In the genomic region with DNA sequence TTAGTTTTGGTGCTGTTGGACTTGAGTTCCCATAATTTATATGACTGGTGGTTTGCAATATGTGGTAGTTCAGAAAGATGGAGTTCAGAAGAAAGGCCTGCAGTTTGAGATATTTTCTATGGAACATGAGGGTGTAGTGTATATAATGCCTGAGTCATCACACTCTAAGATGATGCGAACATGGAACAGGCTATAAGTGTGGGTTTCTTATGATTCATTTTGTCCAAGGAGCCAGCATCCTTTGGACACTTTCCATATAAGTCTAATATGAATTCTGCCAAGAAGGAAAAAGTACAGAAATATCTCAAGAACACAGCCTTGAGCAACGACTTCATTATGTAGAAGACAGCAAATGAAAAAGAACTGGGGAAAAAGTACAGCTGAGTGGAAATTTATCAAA, we compare ENCODE assay signal across 21 mouse cellular contexts.
A peak's percentile ranks its signal among the peaks of the same experiment; 100 is the strongest.
DNase-seq lines count a peak whose midpoint lies in the region; ATAC-seq and TF ChIP-seq lines count a peak whose summit lies in the region.
"Had no signal": no experiment of that assay in that cellular context is flagged by ENCODE, and none has a peak within 500 bp of the region (broad histone marks: within the 10 kb centered on the region; RNA-seq: fewer than 3 reads in every experiment).

No protein-coding gene starts in this region.

- no peak for DNase-seq in frontal cortex, postnatal 14 days (ENCODE audit: low spot score in 2 of 2)
- DNase-seq in right cerebral cortex, adult 18-20 months, result peak; percentile 33
- DNase-seq in right cerebral cortex, postnatal 10 days (ENCODE audit: low spot score in 2 of 2), result no peak
- peak; percentile 28 for DNase-seq in fibroblast of lung, adult 2 months (ENCODE audit: low read depth)
- DNase-seq in gastrocnemius, postnatal 14 days, result no peak
- no peak for DNase-seq in kidney, postnatal 36 days
- no peak for DNase-seq in liver, postnatal 0 days
- DNase-seq: adrenal gland, adult 8-10 months; adrenal gland, postnatal 36 days; cerebellum, adult 11 months; cerebellum, adult 8-10 months; cerebellum, postnatal 14 days; gastrocnemius, postnatal 10 days; heart, adult 2 months; heart, postnatal 36 days had no signal

- 0 out of 2 replicates have a peak, but pooled peaks cover 2% of the 10 kb centered on the region for H3K36me3 ChIP-seq in liver, postnatal 0 days (replicated peaks; ENCODE audit: insufficient read depth, low read length)
- H3K36me3 ChIP-seq: embryonic facial prominence, embryonic 12.5 days; heart, embryonic 12.5 days; hindbrain, embryonic 15.5 days had no signal

- H3K4me1 ChIP-seq in liver, postnatal 0 days (ENCODE audit: insufficient read depth), result no peaks in the 10 kb centered on the region
- H3K4me1 ChIP-seq: embryonic facial prominence, embryonic 12.5 days; hindbrain, embryonic 15.5 days had no signal

- no peak overlapping the region for H3K9ac ChIP-seq in liver, postnatal 0 days (replicated peaks)
- H3K9ac ChIP-seq: embryonic facial prominence, embryonic 12.5 days; heart, embryonic 12.5 days; hindbrain, embryonic 15.5 days had no signal

- H3K9me3 ChIP-seq in liver, postnatal 0 days (ENCODE audit: low read length), result no peaks in the 10 kb centered on the region
- H3K9me3 ChIP-seq: embryonic facial prominence, embryonic 12.5 days; heart, embryonic 12.5 days; hindbrain, embryonic 15.5 days had no signal

- TF ChIP-seq CTCF in liver, postnatal 0 days (IDR thresholded peaks at IDR 0.05; ENCODE audit: low read depth), result no peak

- intact Hi-C loops in gastrocnemius, postnatal 14 days (cut with DNase I; ENCODE audit: low total_unique reads), result no loop called here

- H3K4me3 ChIP-seq in liver, postnatal 0 days (ENCODE audit: low read depth, low read length), result no peak overlapping the region
- H3K4me3 ChIP-seq: embryonic facial prominence, embryonic 12.5 days; heart, adult 2 months; heart, embryonic 12.5 days; hindbrain, embryonic 15.5 days had no signal

- no peak for TF ChIP-seq EP300 in liver, postnatal 0 days (IDR thresholded peaks at IDR 0.05; ENCODE audit: low read depth)

- no peak overlapping the region for H3K27ac ChIP-seq in liver, postnatal 0 days (ENCODE audit: low read depth)
- H3K27ac ChIP-seq: embryonic facial prominence, embryonic 12.5 days; hindbrain, embryonic 15.5 days had no signal

- H3K4me2 ChIP-seq in liver, postnatal 0 days (ENCODE audit: low read depth, low read length), result no peak overlapping the region
- H3K4me2 ChIP-seq: embryonic facial prominence, embryonic 12.5 days; heart, embryonic 12.5 days; hindbrain, embryonic 15.5 days had no signal

- H3K27me3 ChIP-seq in liver, postnatal 0 days (ENCODE audit: insufficient read depth, low read length), result no peaks in the 10 kb centered on the region
- H3K27me3 ChIP-seq: CH12.LX; embryonic facial prominence, embryonic 12.5 days; heart, embryonic 12.5 days; hindbrain, embryonic 15.5 days had no signal

- 73% methylated on average over 2 of the region's 2 CpGs for WGBS in liver, postnatal 0 days (ENCODE audit: insufficient replicate concordance)

- peak; percentile 97 for ATAC-seq in frontal cortex, adult (ENCODE audit: low TSS enrichment)
- ATAC-seq in liver, postnatal 0 days, result no peak
- ATAC-seq: forebrain, embryonic 14.5 days had no signal

Comparison
In these comparisons a context has a peak if more than half of its experiments do, and no peak if none do; other contexts are left out.
1. DNase-seq: peak in right cerebral cortex, adult 18-20 months (single experiment) and fibroblast of lung, adult 2 months (single experiment); none in frontal cortex, postnatal 14 days (0 of 2), right cerebral cortex, postnatal 10 days (0 of 2), gastrocnemius, postnatal 14 days (single experiment), kidney, postnatal 36 days (0 of 2) and liver, postnatal 0 days (single experiment).